Mouse (Mus musculus) cerebellum, adult 2 months (tissue): ENCODE data around the gene Arhgap17.

Experiments
- CTCF ChIP-seq: fragments of 200-500 bp; IDR thresholded peaks from 2 replicates; pipeline ENCODE4 v1.5.1; 2011; ENCODE audit warnings: low read depth, mild to moderate bottlenecking, control low read depth, low read length, moderate library complexity, borderline replicate concordance; ENCODE audit not compliant: insufficient read depth
- POLR2A ChIP-seq: fragments of 200-500 bp; IDR thresholded peaks from 2 replicates; pipeline ENCODE4 v1.6.1; 2011; ENCODE audit warnings: low read length, control low read depth, borderline replicate concordance; ENCODE audit not compliant: insufficient read depth

- no peak for TF ChIP-seq CTCF
- no peak for TF ChIP-seq POLR2A
Measured at GRCm38 (mm10) chr7:123295423-123295822, 74.3 kb downstream of the Arhgap17 start.
